Mouse (Mus musculus) C2C12 (cell line): ENCODE measurements at regions not wholly inside any gene's neighbourhood (a gene's known extent, or its start where the extent isn't known, plus 50 kb on each side); places are given as distances from the start of the nearest gene placed in this dataset.

Experiments
- H3K27me3 ChIP-seq: one replicate; pipeline ENCODE4 v1.6.1; 2011; ENCODE audit not compliant: control insufficient read depth, insufficient read depth, insufficient read length
- H3K36me3 ChIP-seq: one replicate; pipeline ENCODE4 v1.6.1; 2011; ENCODE audit not compliant: control insufficient read depth, insufficient read depth
- H3K4me3 ChIP-seq: one replicate; pipeline ENCODE4 v1.5.1; 2011; ENCODE audit warnings: mild to moderate bottlenecking, control low read depth; ENCODE audit not compliant: poor library complexity, insufficient read depth, severe bottlenecking
- H3K79me2 ChIP-seq: one replicate; pipeline ENCODE4 v1.6.1; 2011; ENCODE audit not compliant: control insufficient read depth, insufficient read depth
- H3K79me3 ChIP-seq: one replicate; pipeline ENCODE4 v1.6.1; 2011; ENCODE audit warnings: low read depth, control low read depth
- H3ac ChIP-seq: one replicate; pipeline ENCODE3; 2011; ENCODE audit warnings: low read depth; ENCODE audit not compliant: control insufficient read depth, insufficient read length
- CEBPB ChIP-seq: IDR thresholded peaks from one replicate; pipeline ENCODE4 v1.6.1; 2011; ENCODE audit warnings: low read depth, mild to moderate bottlenecking, control low read depth, moderate library complexity
- CTCF ChIP-seq: IDR thresholded peaks from one replicate; pipeline ENCODE4 v1.5.1; 2011; ENCODE audit not compliant: control insufficient read depth, insufficient read depth, insufficient read length
- FOSL1 ChIP-seq: IDR thresholded peaks from one replicate; pipeline ENCODE4 v1.8.0; 2011; ENCODE audit warnings: mild to moderate bottlenecking, low read length; ENCODE audit not compliant: poor library complexity, insufficient read depth, severe bottlenecking
- MAX ChIP-seq: IDR thresholded peaks from one replicate; pipeline ENCODE4 v1.6.1; 2011; ENCODE audit warnings: mild to moderate bottlenecking, control low read depth
- MYOD1 ChIP-seq: IDR thresholded peaks from one replicate; pipeline ENCODE4 v1.6.1; 2011; ENCODE audit warnings: low read depth; ENCODE audit not compliant: control insufficient read depth, insufficient read length
- MYOG ChIP-seq: IDR thresholded peaks from one replicate; pipeline ENCODE4 v1.6.1; 2011; ENCODE audit not compliant: control insufficient read depth, insufficient read length; ENCODE audit errors: extremely low read depth
- USF1 ChIP-seq: IDR thresholded peaks from one replicate; pipeline ENCODE4 v1.6.1; 2011; ENCODE audit warnings: low read depth, mild to moderate bottlenecking, control low read depth, moderate library complexity

GRCm38 (mm10) chr15:97164616-97165015 lies 82.3 kb upstream of the Pced1b start:
- peak overlapping the region; percentile 3 for H3ac ChIP-seq
- no peaks in the 10 kb centered on the region for H3K27me3 ChIP-seq
- TF ChIP-seq MYOD1 (peak; percentile 5), CEBPB (no peak)
- no peaks in the 10 kb centered on the region for H3K79me3 ChIP-seq
- H3K79me2 ChIP-seq: no peaks in the 10 kb centered on the region
- no peak overlapping the region for H3K4me3 ChIP-seq
- H3K36me3 ChIP-seq: no peaks in the 10 kb centered on the region

GRCm38 (mm10) chr15:97163971-97164370 lies 82.9 kb upstream of the Pced1b start:
- TF ChIP-seq FOSL1: no peak
- TF ChIP-seq MAX: no peak
- TF ChIP-seq USF1: no peak
- TF ChIP-seq CTCF: no peak
- Histone ChIP-seq H3K36me3 (no peaks in the 10 kb centered on the region), H3ac (no peak overlapping the region), H3K79me3 (no peaks in the 10 kb centered on the region), H3K79me2 (no peaks in the 10 kb centered on the region), H3K4me3 (no peak overlapping the region), H3K27me3 (no peaks in the 10 kb centered on the region)

GRCm38 (mm10) chr15:97163090-97163489 lies 83.8 kb upstream of the Pced1b start:
- Histone ChIP-seq H3K79me2 (no peaks in the 10 kb centered on the region), H3K27me3 (no peaks in the 10 kb centered on the region), H3K4me3 (no peak overlapping the region), H3ac (no peak overlapping the region), H3K36me3 (no peaks in the 10 kb centered on the region), H3K79me3 (no peaks in the 10 kb centered on the region)
- TF ChIP-seq MAX (no peak), USF1 (no peak), MYOD1 (no peak), CEBPB (no peak), FOSL1 (no peak), MYOG (no peak), CTCF (no peak)

- TF ChIP-seq MAX (no peak), FOSL1 (no peak), CEBPB (no peak), MYOG (no peak), USF1 (no peak), CTCF (no peak), MYOD1 (no peak)
- no peaks in the 10 kb centered on the region for H3K79me2 ChIP-seq
- H3K79me3 ChIP-seq: no peaks in the 10 kb centered on the region
- H3K4me3 ChIP-seq: no peak overlapping the region
- no peak overlapping the region for H3ac ChIP-seq
- H3K36me3 ChIP-seq: no peaks in the 10 kb centered on the region
- H3K27me3 ChIP-seq: no peaks in the 10 kb centered on the region
These were observed 84.6 kb upstream of the Pced1b start for GRCm38 (mm10) chr15:97162305-97162704.

GRCm38 (mm10) chr15:97161530-97161929 lies 85.4 kb upstream of the Pced1b start:
- no peak overlapping the region for H3K4me3 ChIP-seq
- no peaks in the 10 kb centered on the region for H3K79me2 ChIP-seq
- H3K27me3 ChIP-seq: no peaks in the 10 kb centered on the region
- no peaks in the 10 kb centered on the region for H3K79me3 ChIP-seq
- no peaks in the 10 kb centered on the region for H3K36me3 ChIP-seq
- H3ac ChIP-seq: no peak overlapping the region
- no peak for TF ChIP-seq MYOD1
- TF ChIP-seq FOSL1: no peak
- no peak for TF ChIP-seq USF1
- no peak for TF ChIP-seq MAX
- no peak for TF ChIP-seq CTCF
- TF ChIP-seq CEBPB: no peak
- no peak for TF ChIP-seq MYOG

GRCm38 (mm10) chr15:97152354-97152753 lies 94.6 kb upstream of the Pced1b start:
- Histone ChIP-seq H3K36me3 (no peaks in the 10 kb centered on the region), H3K79me2 (no peaks in the 10 kb centered on the region), H3K4me3 (no peak overlapping the region), H3K27me3 (no peaks in the 10 kb centered on the region), H3K79me3 (no peaks in the 10 kb centered on the region), H3ac (no peak overlapping the region)
- TF ChIP-seq USF1: no peak
- TF ChIP-seq FOSL1: no peak
- no peak for TF ChIP-seq MYOG
- no peak for TF ChIP-seq MAX
- TF ChIP-seq MYOD1: no peak
- no peak for TF ChIP-seq CEBPB
- no peak for TF ChIP-seq CTCF
